Mouse (Mus musculus): ENCODE data around the gene Prr13. TPM values are rescaled to one million over a fixed set of nuclear protein-coding genes. Genes with fewer than 3 reads are reported as not detected.

The Prr13 gene
- polyA plus RNA-seq, 1 experiment from 2014 or later = 77.4 TPM

DNA sequence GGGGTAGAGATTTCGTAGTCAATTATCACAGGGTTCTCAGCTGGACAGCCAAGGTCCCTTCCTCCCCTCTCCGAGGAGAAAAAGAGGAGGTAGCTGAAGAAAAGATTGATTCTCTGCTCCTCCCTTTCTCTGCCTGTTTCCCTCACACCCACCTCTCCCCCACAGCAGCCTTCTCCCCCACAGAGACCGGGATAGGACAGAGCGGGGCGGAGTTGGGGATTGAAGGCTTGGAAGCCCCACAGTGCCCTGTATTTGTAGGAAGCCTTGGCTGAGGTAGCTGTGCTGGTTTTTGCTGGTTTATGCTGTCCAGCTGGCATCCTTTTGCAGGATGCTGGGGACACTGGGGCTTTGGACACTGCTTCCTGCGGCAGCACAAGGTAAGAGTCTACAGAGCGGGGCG lies 13.7 kb upstream of the Prr13 start, which contains the start of gene Amhr2:
Gene Amhr2, plus strand, starts transcription at position 222 of the 400 bp plus-strand sequence.
- H3K4me3 ChIP-seq = no peak within 1 kb of the TSS
- WGBS = 63% methylated on average over 8 of the region's 8 CpGs
- no peaks in the 10 kb centered on the region for H3K36me3 ChIP-seq (replicated peaks)
- peak within 1 kb of the TSS; percentile 10; the same call in 1 of the 2 replicates for H3K27ac ChIP-seq (replicated peaks)
- DNase-seq (ENCODE audit: low spot score) = no peak
- peaks cover 4% of the 10 kb centered on the region for H3K4me1 ChIP-seq
- H3K27me3 ChIP-seq (replicated peaks; ENCODE audit: low read depth, poor library complexity, severe bottlenecking) = no peaks in the 10 kb centered on the region
- H3K9me3 ChIP-seq = no peaks in the 10 kb centered on the region

- Histone ChIP-seq H3K4me3 (no peak overlapping the region), H3K27me3 (replicated peaks; ENCODE audit: low read depth, poor library complexity, severe bottlenecking) (no peaks in the 10 kb centered on the region), H3K9me3 (no peaks in the 10 kb centered on the region), H3K36me3 (replicated peaks) (no peaks in the 10 kb centered on the region), H3K4me1 (peaks cover 9% of the 10 kb centered on the region), H3K27ac (replicated peaks) (0 out of 2 replicates have a peak overlapping the region, but pooled peaks have one; percentile 10)
- DNase-seq (ENCODE audit: low spot score) = no peak
- WGBS = 57% methylated on average over 5 of the region's 6 CpGs
These were observed 12.4 kb upstream of the Prr13 start for GRCm38 (mm10) chr15:102446448-102446847.

DNA sequence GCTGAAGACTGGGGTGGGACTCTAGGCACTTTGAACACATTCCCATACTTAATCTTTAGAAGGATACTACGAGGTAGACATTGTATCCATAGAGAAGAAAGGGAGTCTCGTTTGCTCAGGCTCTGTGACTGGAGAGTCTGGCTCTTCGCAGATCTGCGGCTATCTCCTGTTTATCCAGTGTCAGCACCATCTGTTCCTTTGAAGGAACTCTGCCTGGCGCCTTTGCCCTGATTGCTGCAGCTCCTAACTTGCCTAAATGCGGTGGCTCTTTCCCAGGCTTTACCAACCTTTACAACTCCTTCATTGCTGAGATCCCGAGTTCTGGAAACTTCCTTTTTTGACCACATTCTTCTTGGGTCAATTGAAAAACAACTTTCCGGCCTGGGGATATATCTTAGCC lies 9.5 kb upstream of the Prr13 start:
- Histone ChIP-seq H3K36me3 (replicated peaks) (no peaks in the 10 kb centered on the region), H3K27ac (replicated peaks) (no peak overlapping the region), H3K4me1 (peaks cover 9% of the 10 kb centered on the region), H3K9me3 (no peaks in the 10 kb centered on the region), H3K27me3 (replicated peaks; ENCODE audit: low read depth, poor library complexity, severe bottlenecking) (no peaks in the 10 kb centered on the region), H3K4me3 (no peak overlapping the region)
- DNase-seq (ENCODE audit: low spot score) = no peak
- 70% methylated on average over 8 of the region's 8 CpGs for WGBS

GRCm38 (mm10) chr15:102450928-102451327 lies 7.9 kb upstream of the Prr13 start:
- 31% methylated on average over 7 of the region's 7 CpGs for WGBS
- Histone ChIP-seq H3K9me3 (no peaks in the 10 kb centered on the region), H3K27me3 (replicated peaks; ENCODE audit: low read depth, poor library complexity, severe bottlenecking) (no peaks in the 10 kb centered on the region), H3K27ac (replicated peaks) (no peak overlapping the region), H3K4me3 (peak overlapping the region; percentile 18; the same call in 1 of the 2 replicates), H3K36me3 (replicated peaks) (no peaks in the 10 kb centered on the region), H3K4me1 (peaks cover 9% of the 10 kb centered on the region)
- no peak for DNase-seq (ENCODE audit: low spot score)

DNA sequence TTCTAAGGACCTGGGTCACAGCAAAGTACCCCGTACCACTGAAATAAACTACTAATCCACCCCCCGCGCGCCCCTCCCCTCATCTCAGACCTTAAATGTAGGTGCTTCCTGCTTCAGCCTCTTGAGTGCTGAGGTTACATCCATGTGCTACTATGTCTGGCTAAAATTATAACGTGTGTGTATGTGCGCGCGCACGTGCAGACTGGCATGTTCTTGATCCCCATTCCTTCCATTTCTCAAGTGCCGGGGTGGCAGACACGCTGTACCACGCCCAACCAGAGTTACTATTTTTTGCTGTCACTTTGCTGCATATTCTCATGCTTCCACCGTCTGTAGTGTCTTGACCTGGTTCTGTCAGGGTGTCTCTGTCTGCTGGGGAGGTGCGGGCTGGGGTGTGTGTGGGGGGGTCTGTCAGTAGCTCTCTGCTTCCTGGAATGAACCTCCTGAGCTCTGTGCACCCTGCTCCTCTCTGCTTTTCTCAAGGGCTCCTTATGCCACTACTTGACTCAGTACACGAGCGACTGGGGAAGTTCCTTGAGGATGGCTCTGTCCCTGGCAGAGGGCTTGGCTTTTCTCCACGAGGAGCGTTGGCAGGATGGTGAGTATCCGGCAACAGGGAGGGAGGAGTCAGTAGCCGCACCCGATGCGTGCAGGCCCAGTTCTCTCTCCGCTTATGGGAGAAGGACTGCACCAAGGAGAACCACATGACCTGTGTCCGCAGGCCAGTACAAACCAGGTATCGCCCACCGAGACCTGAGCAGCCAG lies 7.0 kb upstream of the Prr13 start:
- Histone ChIP-seq H3K4me3 (no peak overlapping the region), H3K27ac (replicated peaks) (no peak overlapping the region), H3K4me1 (0 out of 2 replicates have a peak, but pooled peaks cover 5% of the 10 kb centered on the region), H3K9me3 (no peaks in the 10 kb centered on the region), H3K27me3 (replicated peaks; ENCODE audit: low read depth, poor library complexity, severe bottlenecking) (no peaks in the 10 kb centered on the region), H3K36me3 (replicated peaks) (no peaks in the 10 kb centered on the region)
- WGBS = 83% methylated on average over 26 of the region's 26 CpGs
- DNase-seq (ENCODE audit: low spot score) = no peak

DNA sequence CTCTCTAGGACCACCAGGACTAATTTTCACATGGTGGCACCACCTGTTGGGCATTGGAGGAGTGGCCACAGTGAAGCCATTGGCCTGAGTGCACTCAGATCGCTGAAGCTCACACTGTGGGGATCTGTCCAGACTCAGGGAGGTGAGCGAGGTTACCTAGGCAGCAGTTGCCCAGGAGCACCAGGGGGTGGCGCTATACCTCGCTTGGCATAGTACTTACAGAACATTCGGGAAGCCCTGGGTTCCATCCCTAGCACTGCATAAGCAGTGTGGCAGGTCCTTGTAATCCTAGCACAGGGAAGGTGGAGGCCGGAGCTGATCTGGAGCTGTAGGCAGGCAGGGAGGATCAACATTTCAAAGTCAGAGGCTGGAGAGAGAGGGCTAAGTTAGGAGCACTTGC lies 2.8 kb upstream of the Prr13 start:
- no peaks in the 10 kb centered on the region for H3K36me3 ChIP-seq (replicated peaks)
- no peak overlapping the region for H3K27ac ChIP-seq (replicated peaks)
- H3K4me3 ChIP-seq = no peak overlapping the region
- no peaks in the 10 kb centered on the region for H3K9me3 ChIP-seq
- 34% methylated on average over 6 of the region's 6 CpGs for WGBS
- DNase-seq (ENCODE audit: low spot score) = no peak
- no peaks in the 10 kb centered on the region for H3K27me3 ChIP-seq (replicated peaks; ENCODE audit: low read depth, poor library complexity, severe bottlenecking)
- H3K4me1 ChIP-seq = peaks cover 21% of the 10 kb centered on the region

GRCm38 (mm10) chr15:102458050-102458736 lies 635 bp upstream of the Prr13 start:
- Histone ChIP-seq H3K27me3 (replicated peaks; ENCODE audit: low read depth, poor library complexity, severe bottlenecking) (no peaks in the 10 kb centered on the region), H3K9me3 (no peaks in the 10 kb centered on the region), H3K4me3 (peak overlapping the region; percentile 57), H3K4me1 (peaks cover 19% of the 10 kb centered on the region), H3K27ac (replicated peaks) (peak overlapping the region; percentile 0; the same call in 1 of the 2 replicates), H3K36me3 (replicated peaks) (peaks cover 6% of the 10 kb centered on the region)
- no peak for DNase-seq (ENCODE audit: low spot score)
- WGBS = 75% methylated on average over 5 of the region's 5 CpGs

DNA sequence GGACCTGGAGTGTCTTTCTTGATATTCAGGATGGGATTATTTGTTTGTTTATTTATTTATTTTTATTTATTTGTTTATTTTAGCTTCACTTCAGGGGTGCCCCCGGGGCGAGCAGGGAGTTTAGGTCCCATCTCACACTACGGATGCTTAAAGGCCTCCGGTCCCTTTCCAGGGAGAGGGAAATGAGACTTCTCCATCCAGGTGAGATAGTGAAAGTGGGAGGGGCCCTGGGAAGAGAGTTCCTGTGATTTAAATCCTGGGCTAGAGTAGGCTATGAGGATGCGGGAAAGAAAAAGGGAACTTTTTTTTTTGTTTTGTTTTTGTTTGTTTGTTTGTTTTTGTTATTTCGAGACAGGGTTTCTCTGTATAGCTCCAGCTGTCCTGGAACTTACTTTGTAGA lies 553 bp downstream of the Prr13 start:
- Histone ChIP-seq H3K9me3 (no peaks in the 10 kb centered on the region), H3K4me3 (peak overlapping the region; percentile 57), H3K4me1 (peaks cover 19% of the 10 kb centered on the region), H3K27ac (replicated peaks) (peak overlapping the region; percentile 60), H3K27me3 (replicated peaks; ENCODE audit: low read depth, poor library complexity, severe bottlenecking) (no peaks in the 10 kb centered on the region), H3K36me3 (replicated peaks) (peaks cover 12% of the 10 kb centered on the region)
- 34% methylated on average over 6 of the region's 6 CpGs for WGBS
- no peak for DNase-seq (ENCODE audit: low spot score)

- Histone ChIP-seq H3K27ac (replicated peaks) (no peak overlapping the region), H3K4me1 (peaks cover 19% of the 10 kb centered on the region), H3K27me3 (replicated peaks; ENCODE audit: low read depth, poor library complexity, severe bottlenecking) (no peaks in the 10 kb centered on the region), H3K36me3 (replicated peaks) (peaks cover 12% of the 10 kb centered on the region), H3K4me3 (peak overlapping the region; percentile 57), H3K9me3 (no peaks in the 10 kb centered on the region)
- WGBS = 71% methylated on average over 5 of the region's 5 CpGs
- DNase-seq (ENCODE audit: low spot score) = no peak
These were observed 1.0 kb downstream of the Prr13 start for GRCm38 (mm10) chr15:102459847-102460246.

DNA sequence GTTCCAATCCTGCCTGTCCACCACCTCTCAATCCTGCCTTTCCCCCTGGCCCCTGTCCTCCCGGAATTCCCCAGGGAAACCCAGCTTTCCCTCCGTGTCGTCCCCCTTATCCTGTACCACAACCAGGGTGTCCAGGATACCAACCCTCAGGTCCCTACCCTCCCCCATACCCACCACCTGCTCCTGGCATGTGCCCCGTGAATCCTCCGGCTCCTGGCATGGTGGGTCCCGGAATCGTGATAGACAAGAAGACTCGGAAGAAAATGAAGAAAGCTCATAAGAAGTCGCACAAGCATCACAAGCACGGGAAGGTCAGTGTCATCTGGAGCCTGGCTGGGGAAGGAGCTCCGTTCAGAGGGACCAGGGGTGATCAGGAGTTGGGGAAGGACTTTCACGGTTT lies 1.6 kb downstream of the Prr13 start:
- Histone ChIP-seq H3K27me3 (replicated peaks; ENCODE audit: low read depth, poor library complexity, severe bottlenecking) (no peaks in the 10 kb centered on the region), H3K4me1 (peaks cover 19% of the 10 kb centered on the region), H3K27ac (replicated peaks) (no peak overlapping the region), H3K36me3 (replicated peaks) (peaks cover 12% of the 10 kb centered on the region), H3K4me3 (peak overlapping the region; percentile 23; the same call in 1 of the 2 replicates), H3K9me3 (no peaks in the 10 kb centered on the region)
- WGBS = 81% methylated on average over 12 of the region's 12 CpGs
- no peak for DNase-seq (ENCODE audit: low spot score)

DNA sequence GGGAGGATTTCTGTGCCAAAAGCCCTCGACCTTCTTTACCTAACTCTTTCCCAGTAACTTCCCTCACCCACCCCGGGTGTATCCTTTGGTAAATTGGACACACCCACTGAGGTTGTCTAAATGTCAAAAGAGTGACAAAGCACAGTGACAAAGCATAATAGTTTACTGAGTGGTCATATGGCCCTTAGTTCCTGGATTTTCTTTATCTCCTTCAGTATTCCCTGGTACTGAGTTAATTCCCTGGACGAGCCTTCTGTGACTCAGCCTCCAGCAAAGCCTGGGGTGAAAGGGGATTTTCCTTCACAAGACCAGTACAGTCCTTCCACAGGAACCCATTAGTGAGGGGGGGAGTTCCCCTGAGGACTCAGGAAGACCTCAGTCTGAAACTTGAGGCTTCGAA lies 2.1 kb downstream of the Prr13 start:
- H3K27me3 ChIP-seq (replicated peaks; ENCODE audit: low read depth, poor library complexity, severe bottlenecking) = no peaks in the 10 kb centered on the region
- H3K9me3 ChIP-seq = no peaks in the 10 kb centered on the region
- H3K36me3 ChIP-seq (replicated peaks) = peaks cover 12% of the 10 kb centered on the region
- WGBS = 75% methylated on average over 4 of the region's 4 CpGs
- H3K27ac ChIP-seq (replicated peaks) = no peak overlapping the region; the same call in 1 of the 2 replicates
- peak overlapping the region; percentile 23; the same call in 1 of the 2 replicates for H3K4me3 ChIP-seq
- H3K4me1 ChIP-seq = peaks cover 19% of the 10 kb centered on the region
- no peak for DNase-seq (ENCODE audit: low spot score)

DNA sequence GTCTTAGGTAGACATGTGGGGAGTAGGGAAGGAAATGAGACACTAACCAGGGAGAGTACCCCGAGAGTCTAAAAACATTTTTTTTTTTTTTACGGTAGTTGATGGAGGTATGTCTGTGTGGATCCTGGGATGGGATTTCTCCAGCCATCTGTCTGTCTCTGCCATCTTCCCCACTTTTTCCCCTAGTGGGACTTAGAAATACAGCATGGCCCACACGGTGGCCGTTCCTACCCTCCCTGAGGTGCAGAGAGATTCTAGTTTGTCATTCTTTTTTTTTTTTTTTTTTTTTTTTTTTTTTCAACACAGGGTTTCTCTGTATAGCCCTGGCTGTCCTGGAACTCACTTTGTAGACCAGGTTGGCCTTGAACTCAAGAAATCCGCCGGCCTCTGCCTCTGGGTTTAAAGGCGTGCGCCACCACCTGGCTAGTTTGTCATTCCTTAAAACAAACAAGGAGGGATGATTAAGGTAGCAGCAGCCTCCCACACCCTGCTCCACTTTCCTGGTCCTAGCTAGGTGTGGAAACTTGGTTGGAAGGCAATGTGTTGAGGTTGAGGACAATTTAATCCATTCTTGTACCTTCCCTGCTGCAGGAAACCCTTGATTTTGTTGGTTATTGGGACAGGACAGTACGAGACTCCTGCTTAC lies 2.7 kb downstream of the Prr13 start:
- Histone ChIP-seq H3K27ac (replicated peaks) (no peak overlapping the region; the same call in 1 of the 2 replicates), H3K4me1 (peaks cover 19% of the 10 kb centered on the region), H3K36me3 (replicated peaks) (peaks cover 12% of the 10 kb centered on the region), H3K9me3 (no peaks in the 10 kb centered on the region), H3K4me3 (peak overlapping the region; percentile 23; the same call in 1 of the 2 replicates), H3K27me3 (replicated peaks; ENCODE audit: low read depth, poor library complexity, severe bottlenecking) (no peaks in the 10 kb centered on the region)
- DNase-seq (ENCODE audit: low spot score) = no peak
- WGBS = 82% methylated on average over 9 of the region's 9 CpGs
